Comparison of ENCODE assay signal across 19 mouse cellular contexts in genomic region chr1:132310754-132311153, GRCm38 (mm10). TPM values are rescaled to one million over a fixed set of nuclear protein-coding genes. Genes with fewer than 3 reads are reported as not detected.
DNase-seq lines count a peak whose midpoint lies in the region; ATAC-seq lines count a peak whose summit lies in the region.
"Had no signal": no experiment of that assay in that cellular context is flagged by ENCODE, and none has a peak within 500 bp of the region (broad histone marks: within the 10 kb centered on the region; RNA-seq: fewer than 3 reads in every experiment).

No protein-coding gene starts in this region.

- H3K4me2 ChIP-seq in heart, embryonic 16.5 days (ENCODE audit: low read depth, low read length): peak overlapping the region; percentile 1; the same call in 1 of the 2 replicates
- no peak overlapping the region for H3K4me2 ChIP-seq in midbrain, embryonic 16.5 days (ENCODE audit: low read length)
- H3K4me2 ChIP-seq: embryonic facial prominence, embryonic 12.5 days; limb, embryonic 13.5 days; liver, embryonic 13.5 days; lung, embryonic 14.5 days; midbrain, embryonic 13.5 days had no signal

- H3K9ac ChIP-seq in heart, embryonic 16.5 days (ENCODE audit: low read length): no peak overlapping the region
- H3K9ac ChIP-seq in midbrain, embryonic 16.5 days (ENCODE audit: low read depth, low read length): no peak overlapping the region
- H3K9ac ChIP-seq: embryonic facial prominence, embryonic 12.5 days; limb, embryonic 13.5 days; liver, embryonic 13.5 days; lung, embryonic 14.5 days; midbrain, embryonic 13.5 days had no signal

- DNase-seq in heart, adult 9 months (ENCODE audit: low spot score in 2 of 2): no peak
- DNase-seq in midbrain, embryonic 10.5 days (ENCODE audit: low spot score): no peak
- peak; percentile 71 for DNase-seq in kidney, postnatal 10 days
- no peak for DNase-seq in layer of hippocampus, adult 9-10 months (ENCODE audit: low spot score)
- no peak for DNase-seq in frontal cortex, postnatal 14 days (ENCODE audit: low spot score in 2 of 2)
- DNase-seq: adrenal gland, adult 2 months; cerebellum, adult 2 months; cerebellum, postnatal 25 days; gastrocnemius, postnatal 36 days; liver, embryonic 13.5 days; lung, embryonic 14.5 days had no signal

- no peak for ATAC-seq in heart, embryonic 16.5 days (replicated peaks; ENCODE audit: extremely low read depth, insufficient read depth, low FRiP score)
- ATAC-seq in midbrain, embryonic 16.5 days: no peak
- ATAC-seq: hindbrain, postnatal 0 days; intestine, embryonic 16.5 days; midbrain, embryonic 13.5 days had no signal

- no peaks in the 10 kb centered on the region for H3K36me3 ChIP-seq in heart, embryonic 16.5 days (ENCODE audit: control insufficient read depth, insufficient read depth)
- no peaks in the 10 kb centered on the region for H3K36me3 ChIP-seq in midbrain, embryonic 10.5 days
- H3K36me3 ChIP-seq in midbrain, embryonic 16.5 days (ENCODE audit: control insufficient read depth, insufficient read depth, low read length): no peaks in the 10 kb centered on the region
- H3K36me3 ChIP-seq: embryonic facial prominence, embryonic 12.5 days; G1E; limb, embryonic 13.5 days; liver, embryonic 13.5 days; midbrain, embryonic 13.5 days had no signal

- 47% methylated on average over 7 of the region's 7 CpGs for WGBS in heart, embryonic 16.5 days
- WGBS in midbrain, embryonic 10.5 days: 71% methylated on average over 7 of the region's 7 CpGs
- WGBS in midbrain, embryonic 16.5 days: 68% methylated on average over 7 of the region's 7 CpGs

- H3K4me1 ChIP-seq in heart, embryonic 16.5 days (ENCODE audit: control insufficient read depth, insufficient read depth, low read length): peaks cover 25% of the 10 kb centered on the region
- peaks cover 62% of the 10 kb centered on the region for H3K4me1 ChIP-seq in midbrain, embryonic 10.5 days
- H3K4me1 ChIP-seq in midbrain, embryonic 16.5 days (ENCODE audit: control insufficient read depth, insufficient read depth, low read length): peaks cover 3% of the 10 kb centered on the region; the same call in 1 of the 2 replicates
- H3K4me1 ChIP-seq: embryonic facial prominence, embryonic 12.5 days had no signal

- peaks cover 3% of the 10 kb centered on the region for H3K27me3 ChIP-seq in heart, embryonic 16.5 days (ENCODE audit: control insufficient read depth, insufficient read depth, low read length)
- peaks cover 32% of the 10 kb centered on the region for H3K27me3 ChIP-seq in midbrain, embryonic 10.5 days (ENCODE audit: low read depth, poor library complexity, severe bottlenecking)
- H3K27me3 ChIP-seq in midbrain, embryonic 16.5 days (ENCODE audit: control insufficient read depth, insufficient read depth, low read depth, low read length): no peaks in the 10 kb centered on the region

- H3K4me3 ChIP-seq in heart, embryonic 16.5 days (ENCODE audit: low read length): no peak overlapping the region
- H3K4me3 ChIP-seq in midbrain, embryonic 10.5 days: no peak overlapping the region
- no peak overlapping the region for H3K4me3 ChIP-seq in midbrain, embryonic 16.5 days (ENCODE audit: low read depth, low read length)
- H3K4me3 ChIP-seq: embryonic facial prominence, embryonic 12.5 days; limb, embryonic 13.5 days; liver, embryonic 13.5 days; midbrain, embryonic 13.5 days had no signal

- H3K9me3 ChIP-seq in heart, embryonic 16.5 days (replicated peaks; ENCODE audit: control insufficient read depth, low read length): no peaks in the 10 kb centered on the region
- no peaks in the 10 kb centered on the region for H3K9me3 ChIP-seq in midbrain, embryonic 10.5 days (replicated peaks)
- H3K9me3 ChIP-seq in midbrain, embryonic 16.5 days (replicated peaks; ENCODE audit: control insufficient read depth, low read length, poor library complexity, severe bottlenecking): no peaks in the 10 kb centered on the region
- H3K9me3 ChIP-seq: embryonic facial prominence, embryonic 12.5 days; G1E; limb, embryonic 13.5 days; liver, embryonic 13.5 days; midbrain, embryonic 13.5 days had no signal

- H3K27ac ChIP-seq in heart, embryonic 16.5 days (ENCODE audit: low read length): no peak overlapping the region
- H3K27ac ChIP-seq in midbrain, embryonic 10.5 days (replicated peaks): peak overlapping the region; percentile 59; the same call in 1 of the 2 replicates
- no peak overlapping the region for H3K27ac ChIP-seq in midbrain, embryonic 16.5 days (ENCODE audit: low read length)
- H3K27ac ChIP-seq: embryonic facial prominence, embryonic 12.5 days; hindbrain, postnatal 0 days; limb, embryonic 13.5 days; liver, embryonic 13.5 days; midbrain, embryonic 13.5 days had no signal

RNA-seq across cellular contexts. Expression of gene Nuak2, which starts 5.2 kb away (rescaled TPM):
- polyA plus RNA-seq in heart, embryonic 16.5 days (2015; fragmentation: Nextera tagmentation; extraction: Ambion mirVana): 3.4 and 4.3 TPM in 2 replicates
- polyA plus RNA-seq in midbrain, embryonic 10.5 days (2016; fragmentation: Nextera tagmentation; extraction: Ambion mirVana): 87.1 and 101 TPM in 2 replicates
- polyA plus RNA-seq in midbrain, embryonic 16.5 days (2015; fragmentation: Nextera tagmentation; extraction: Ambion mirVana): 19.8 and 22.0 TPM in 2 replicates
- polyA plus RNA-seq: G1E had no signal

RNA-seq across cellular contexts. Expression of gene Klhdc8a, which starts 12.3 kb away (rescaled TPM):
- polyA plus RNA-seq in heart, embryonic 16.5 days (2015; fragmentation: Nextera tagmentation; extraction: Ambion mirVana): 0.49 and 0.62 TPM in 2 replicates
- 1.4 and 2.8 TPM in 2 replicates for polyA plus RNA-seq in midbrain, embryonic 10.5 days (2016; fragmentation: Nextera tagmentation; extraction: Ambion mirVana)
- polyA plus RNA-seq in midbrain, embryonic 16.5 days (2015; fragmentation: Nextera tagmentation; extraction: Ambion mirVana): 8.3 and 10.8 TPM in 2 replicates
- polyA plus RNA-seq: G1E had no signal
